Mouse (Mus musculus) cerebellum, adult 2 months (tissue): ENCODE measurements at regions not wholly inside any gene's neighbourhood (a gene's known extent, or its start where the extent isn't known, plus 50 kb on each side); places are given as distances from the start of the nearest gene placed in this dataset.

Experiments used
- CTCF ChIP-seq: fragments of 200-500 bp; IDR thresholded peaks from 2 replicates; pipeline ENCODE4 v1.5.1; 2011; ENCODE audit warnings: low read depth, mild to moderate bottlenecking, control low read depth, low read length, moderate library complexity, borderline replicate concordance; ENCODE audit not compliant: insufficient read depth
- POLR2A ChIP-seq: fragments of 200-500 bp; IDR thresholded peaks from 2 replicates; pipeline ENCODE4 v1.6.1; 2011; ENCODE audit warnings: low read length, control low read depth, borderline replicate concordance; ENCODE audit not compliant: insufficient read depth

- TF ChIP-seq POLR2A (no peak), CTCF (no peak)
Measured at GRCm38 (mm10) chr2:94695212-94695611, 257.3 kb upstream of the Api5 start.
